Mouse (Mus musculus) gastrocnemius, postnatal 10 days (tissue): ENCODE results near the gene Atp6v1c2. TPM values are rescaled to one million over a fixed set of nuclear protein-coding genes. Genes with fewer than 3 reads are reported as not detected.

Experiments
- DNase-seq: peaks from one replicate; pipeline ENCODE4 v3.0.0; 2021; ENCODE audit warnings: mixed read lengths
- long read RNA-seq, 2 experiments: library from polyadenylated mRNA; stranded (forward); transcript quantifications; one replicate each; pipeline ENCODE4 v2.0.0; 2021
- total RNA-seq, 2 experiments: library from RNA; stranded (reverse); gene quantifications; 2 replicates each; pipeline ENCODE4 v1.2.3; 2021

The Atp6v1c2 gene
- total RNA-seq: not detected
- long read RNA-seq, experiment 1: 0 reads
- long read RNA-seq, experiment 2: 0 reads

- no peak for DNase-seq
These were observed at the start of gene Atp6v1c2 for GRCm38 (mm10) chr12:17329259-17329658. Gene Atp6v1c2, minus strand, starts transcription at chr12:17329359.

DNA sequence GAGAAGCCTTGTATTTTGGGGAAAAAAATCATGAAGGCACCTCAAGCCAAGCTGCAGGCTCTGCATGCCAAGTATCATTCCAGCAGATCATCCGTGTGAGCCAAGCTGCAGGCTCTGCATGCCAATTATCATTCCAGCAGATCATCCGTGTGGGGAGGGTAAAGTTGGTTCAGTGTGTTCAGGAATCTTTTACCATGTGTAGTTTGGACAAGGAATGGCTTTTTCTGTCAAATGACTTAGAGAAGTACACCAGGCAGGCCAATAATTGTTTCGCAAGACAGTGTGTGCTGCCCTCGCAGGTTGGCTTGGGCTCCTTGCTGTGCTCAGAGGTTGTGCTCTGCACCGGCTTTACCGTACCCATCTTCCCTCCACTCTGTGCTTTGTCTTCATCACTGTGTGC, 47.4 kb upstream of the Atp6v1c2 start:
- DNase-seq: no peak

- DNase-seq: no peak
These were observed 46.1 kb upstream of the Atp6v1c2 start for GRCm38 (mm10) chr12:17375243-17375642.

DNA sequence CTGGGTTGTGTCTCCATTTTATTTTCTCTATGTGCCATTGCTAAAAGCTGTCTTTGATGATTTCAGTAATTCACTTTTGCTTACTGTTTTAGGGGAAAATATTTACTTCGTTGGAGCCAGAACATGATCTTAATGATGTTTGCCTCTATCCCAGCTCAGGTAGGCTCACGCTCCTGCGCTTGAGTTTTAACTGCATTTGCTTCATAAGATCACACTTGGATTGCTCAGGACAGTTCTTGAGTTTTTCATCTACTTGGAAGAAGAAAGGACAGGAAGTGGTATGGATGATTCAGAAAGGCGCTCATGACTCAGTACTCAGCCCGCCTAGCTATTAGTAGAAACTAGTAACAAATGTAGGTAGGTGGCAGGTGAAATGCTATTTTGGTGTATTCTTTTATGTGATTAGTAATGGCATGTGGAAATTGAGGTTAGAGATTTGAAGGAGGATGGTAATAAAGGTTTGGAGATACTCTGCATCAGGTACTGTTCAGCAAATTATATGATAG, 44.4 kb upstream of the Atp6v1c2 start:
- DNase-seq: no peak

GRCm38 (mm10) chr12:17372696-17373095, 43.5 kb upstream of the Atp6v1c2 start:
- DNase-seq: no peak

DNA sequence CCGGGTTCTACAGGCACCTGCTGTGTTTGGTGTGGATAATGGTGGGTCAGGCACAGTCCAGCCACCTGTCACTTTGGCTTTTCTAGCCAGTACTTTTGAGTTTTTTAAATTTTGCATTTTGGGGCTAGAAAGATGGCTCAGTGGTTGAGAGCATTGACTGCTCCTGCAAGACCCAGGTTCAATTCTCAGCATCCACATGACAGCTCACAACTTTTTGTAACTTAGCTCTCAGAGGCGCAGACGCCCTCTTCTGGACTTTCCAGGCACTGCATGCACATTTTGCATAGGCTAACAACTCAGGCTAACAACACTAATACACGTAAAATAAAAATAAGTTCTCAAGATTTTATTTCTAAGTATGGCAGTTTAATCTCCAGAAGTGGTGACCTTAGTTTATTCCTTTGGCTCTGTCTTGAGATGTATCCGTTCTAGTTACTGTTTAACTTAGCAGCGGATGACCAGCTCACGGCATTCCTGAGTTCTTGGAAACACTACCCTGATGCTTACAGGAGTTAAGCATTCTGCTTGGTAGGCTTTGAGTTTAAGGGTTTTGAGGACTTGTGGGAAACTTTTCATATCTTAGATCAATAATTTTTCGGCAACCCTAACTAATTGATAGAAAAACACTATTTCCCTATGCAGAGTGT, 42.6 kb upstream of the Atp6v1c2 start:
- no peak for DNase-seq

GRCm38 (mm10) chr12:17369551-17370325, 40.6 kb upstream of the Atp6v1c2 start:
- DNase-seq: no peak

DNA sequence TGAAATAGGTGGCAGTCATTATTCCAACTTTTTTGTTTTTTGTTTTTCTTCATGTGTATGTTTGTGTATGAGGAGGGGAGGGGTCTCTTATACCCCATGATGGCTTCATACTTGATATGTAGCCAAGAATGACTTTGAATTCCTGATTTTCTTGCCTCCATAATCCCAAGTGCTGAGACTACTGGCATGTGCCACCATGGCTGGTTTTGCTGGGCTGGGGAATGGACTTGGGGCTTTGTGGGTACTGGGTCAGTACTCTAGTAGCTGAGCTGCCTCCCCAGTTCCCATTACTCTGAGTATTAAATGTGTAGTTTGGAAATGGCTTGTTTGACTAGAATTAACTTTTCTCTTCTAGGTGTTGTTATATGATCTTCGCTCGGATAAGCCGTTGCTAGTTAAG, 40.0 kb upstream of the Atp6v1c2 start:
- DNase-seq: no peak

GRCm38 (mm10) chr12:17366981-17367380, 37.8 kb upstream of the Atp6v1c2 start:
- DNase-seq: peak; percentile 55

GRCm38 (mm10) chr12:17362316-17362715, 33.2 kb upstream of the Atp6v1c2 start:
- DNase-seq: no peak

DNA sequence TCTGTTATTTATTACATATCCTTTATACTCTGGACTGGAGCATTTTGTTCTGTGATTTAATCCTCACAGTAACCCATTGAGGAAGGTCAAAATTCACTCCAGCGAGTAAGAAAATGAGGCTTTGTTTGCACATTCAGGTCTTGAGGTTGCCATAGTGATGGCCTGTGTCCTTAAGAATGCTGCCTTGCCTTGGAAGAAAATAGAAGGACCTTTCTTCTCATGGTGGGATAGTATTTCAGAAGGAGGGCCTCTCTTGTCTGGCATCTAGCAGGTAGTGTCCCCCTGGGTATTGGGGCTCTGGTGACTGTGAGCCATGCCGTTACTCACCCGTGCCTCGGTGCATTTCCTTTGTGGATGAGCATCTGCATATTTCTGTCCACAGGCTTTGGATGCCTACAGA, 31.5 kb upstream of the Atp6v1c2 start:
- no peak for DNase-seq

- DNase-seq: no peak
These were observed 30.9 kb upstream of the Atp6v1c2 start for GRCm38 (mm10) chr12:17360104-17360503.

- peak; percentile 7 for DNase-seq
These were observed 29.8 kb upstream of the Atp6v1c2 start for GRCm38 (mm10) chr12:17358981-17359380.

DNA sequence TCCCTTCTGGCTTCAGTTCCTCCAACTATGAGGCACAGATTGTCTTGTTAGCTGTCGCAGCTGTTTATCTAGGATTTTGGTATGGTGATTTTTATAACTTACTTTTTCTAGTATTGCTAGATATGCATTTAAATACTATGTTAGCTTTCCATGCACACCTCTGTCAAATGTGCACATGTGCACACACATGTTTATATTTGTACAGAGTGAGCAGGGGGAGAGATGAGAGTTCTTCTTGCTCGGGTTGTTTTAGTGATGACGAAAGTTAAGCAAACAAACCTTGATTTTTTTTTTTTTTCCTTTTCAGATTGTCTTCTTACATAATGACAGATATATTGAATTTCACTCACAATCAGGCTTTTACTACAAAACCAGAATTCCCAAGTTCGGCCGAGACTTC, 28.6 kb upstream of the Atp6v1c2 start:
- no peak for DNase-seq

- DNase-seq: no peak
These were observed 27.7 kb upstream of the Atp6v1c2 start for GRCm38 (mm10) chr12:17356853-17357252.

- DNase-seq: no peak
These were observed 20.9 kb upstream of the Atp6v1c2 start for GRCm38 (mm10) chr12:17350106-17350505.

DNA sequence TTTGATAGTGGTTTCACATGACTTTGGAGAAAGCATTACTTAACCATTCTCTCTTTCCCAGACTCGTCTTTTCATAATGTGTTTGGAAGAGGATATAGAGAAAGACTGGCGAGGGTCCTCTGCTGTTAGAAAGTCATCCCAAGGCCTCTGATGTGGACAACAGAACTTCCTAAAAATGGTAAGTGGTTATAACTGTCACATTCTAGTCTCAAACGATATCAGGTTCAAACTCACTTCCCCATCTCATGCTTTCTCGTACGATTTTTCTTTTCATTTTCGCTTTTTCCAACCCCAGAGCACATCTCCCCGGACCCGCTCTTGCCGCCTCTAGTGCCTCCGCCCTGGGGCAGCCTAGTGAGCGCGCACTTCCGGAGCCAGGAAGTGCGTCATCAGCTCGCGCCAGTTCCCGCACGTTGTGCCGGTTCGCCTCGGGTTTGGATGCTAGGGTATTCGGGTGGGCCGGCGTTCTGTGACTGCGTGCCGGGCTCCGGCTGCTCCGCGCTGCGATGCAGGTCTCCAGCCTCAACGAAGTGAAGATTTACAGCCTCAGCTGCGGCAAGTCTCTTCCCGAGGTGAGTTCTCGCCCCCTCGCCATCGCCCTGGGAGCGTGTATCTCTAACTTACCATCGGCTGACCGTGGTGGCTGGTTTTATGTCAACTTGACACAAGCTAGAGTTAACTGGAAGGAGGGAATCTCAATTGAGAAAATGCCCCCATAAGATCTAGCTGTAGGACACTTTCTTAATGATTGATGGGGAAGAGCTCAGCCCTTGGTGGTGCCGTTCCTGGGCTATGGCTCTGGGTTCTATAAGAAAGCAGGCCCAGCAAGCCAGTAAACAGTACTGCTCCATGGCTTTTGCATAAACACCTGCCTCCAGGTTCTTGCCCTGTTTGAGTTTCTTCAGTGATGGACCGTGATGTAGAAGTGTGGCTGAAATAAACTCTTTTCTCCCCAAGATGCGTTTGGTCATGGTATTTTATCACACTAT, 19.2 kb upstream of the Atp6v1c2 start, which contains the start of gene Nol10:
Gene Nol10, plus strand, starts transcription at position 411 of the 989 bp plus-strand sequence.
- peak; percentile 91 for DNase-seq

DNA sequence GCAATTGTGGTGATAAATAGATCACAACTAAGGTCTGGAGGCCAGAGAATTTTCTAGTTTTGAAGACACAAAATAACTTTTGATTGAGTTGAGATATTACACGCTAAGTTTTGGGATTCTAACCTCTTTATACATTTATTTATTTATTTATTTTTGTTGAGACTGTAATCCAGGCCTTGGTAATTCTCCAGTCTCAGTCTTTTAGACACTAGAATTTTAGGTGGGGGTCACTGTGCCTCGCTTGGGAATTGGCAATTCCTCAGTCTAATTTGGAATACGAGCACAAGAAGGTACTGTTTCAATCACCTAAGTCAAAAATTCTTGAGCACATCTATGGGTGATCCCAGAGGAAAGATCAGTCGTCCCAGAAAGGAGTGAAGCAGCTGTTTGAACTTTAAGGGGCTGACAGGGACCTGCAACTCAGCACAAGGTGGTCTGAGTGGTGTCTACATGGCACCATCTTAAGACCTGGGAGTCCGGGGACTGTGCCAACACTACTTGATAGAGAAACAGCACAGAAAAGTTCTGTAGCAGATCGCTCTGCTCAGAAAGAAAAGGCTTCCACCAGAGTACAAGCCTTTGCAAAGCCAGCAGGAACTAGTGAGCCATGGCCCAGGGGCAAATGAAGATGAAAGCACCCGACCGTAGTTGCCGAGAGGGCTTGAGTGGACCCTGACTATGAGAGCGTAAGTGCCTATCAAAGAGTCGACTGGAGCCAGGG, 18.3 kb upstream of the Atp6v1c2 start:
- peak; percentile 4 for DNase-seq

- DNase-seq: no peak
These were observed 10.2 kb upstream of the Atp6v1c2 start for GRCm38 (mm10) chr12:17339114-17339905.

- no peak for DNase-seq
These were observed 9.2 kb upstream of the Atp6v1c2 start for GRCm38 (mm10) chr12:17338338-17338737.

DNA sequence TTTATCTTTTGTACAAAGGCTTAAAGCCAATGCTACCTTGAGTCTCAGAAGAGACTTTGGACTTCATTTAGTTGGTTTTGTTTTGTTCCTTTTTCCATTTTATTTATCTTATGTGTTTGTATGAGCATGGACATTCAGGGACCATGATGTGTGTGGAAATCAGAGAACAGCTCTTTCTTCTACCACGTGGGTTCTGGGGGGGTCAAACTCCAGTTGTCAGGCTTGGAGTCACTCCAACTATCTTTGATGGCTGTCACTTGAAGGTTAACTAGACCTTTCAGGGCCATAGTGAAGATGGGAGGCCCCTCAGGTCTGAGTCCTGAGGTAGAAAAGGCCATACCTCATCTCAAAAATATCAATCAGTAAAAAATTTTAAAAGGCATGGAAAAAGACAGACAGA, 4.3 kb upstream of the Atp6v1c2 start:
- DNase-seq: no peak
